Mouse (Mus musculus): ENCODE measurements around the gene Nppc. TPM values are rescaled to one million over a fixed set of nuclear protein-coding genes. Genes with fewer than 3 reads are reported as not detected.

Nppc gene
- 0.96 and 1.4 TPM in 2 replicates for polyA plus RNA-seq (2015; fragmentation: Nextera tagmentation; extraction: Ambion mirVana)

DNA sequence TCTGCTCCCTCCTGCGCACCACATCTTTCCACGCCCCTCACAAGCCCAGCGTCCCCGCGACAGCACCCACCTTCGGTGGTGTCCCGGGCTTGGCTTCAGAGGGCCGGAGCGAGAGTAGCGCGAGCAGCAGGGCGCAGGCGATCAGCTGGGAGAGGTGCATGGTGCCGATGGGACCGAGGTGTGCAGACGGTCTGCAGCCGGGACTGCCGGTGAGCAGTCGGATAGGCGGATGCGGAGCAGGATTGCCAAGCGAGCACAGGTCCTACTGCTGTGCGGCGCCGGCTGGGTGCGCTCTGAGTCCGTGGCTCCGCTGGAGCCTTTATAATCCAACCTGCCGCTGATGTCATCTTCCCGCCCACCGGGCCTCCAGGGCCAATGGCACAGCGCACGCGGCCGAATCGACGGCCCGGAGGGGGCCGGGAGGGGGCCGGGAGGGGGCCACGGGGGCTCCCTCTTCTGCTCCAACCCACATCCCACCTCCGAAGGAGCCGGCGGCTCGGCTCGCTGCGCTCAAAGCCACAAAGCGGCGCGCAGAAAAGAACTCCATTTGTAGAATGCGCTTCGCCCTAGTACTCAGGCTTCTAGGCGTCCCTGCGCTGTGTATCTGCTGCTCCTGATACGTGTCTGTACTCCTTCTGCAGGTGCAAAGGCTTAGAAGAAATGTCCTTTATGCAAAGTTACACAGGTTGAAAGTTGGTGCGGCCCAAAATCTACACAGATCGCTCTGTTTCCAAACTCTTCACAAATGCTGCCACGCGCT, at the start of gene Nppc:
Gene Nppc, minus strand, starts transcription at position 293 of the 760 bp plus-strand sequence.
- H3K9ac ChIP-seq (ENCODE audit: low read length): peak within 1 kb of the TSS; percentile 39
- no peaks in the 10 kb centered on the region for H3K9me3 ChIP-seq (ENCODE audit: control insufficient read depth, low read length)
- WGBS: 4% methylated on average over 56 of the region's 59 CpGs
- peaks cover 29% of the 10 kb centered on the region for H3K27me3 ChIP-seq (ENCODE audit: control insufficient read depth, insufficient read depth, low read depth, low read length)
- H3K4me1 ChIP-seq (replicated peaks; ENCODE audit: control insufficient read depth, insufficient read depth, low read length): peaks cover 4% of the 10 kb centered on the region; the same call in 1 of the 2 replicates
- H3K4me3 ChIP-seq (ENCODE audit: low read length): peak within 1 kb of the TSS; percentile 52
- peak within 1 kb of the TSS; percentile 93 for H3K4me2 ChIP-seq (ENCODE audit: low read depth, low read length)
- peak; percentile 91 for ATAC-seq (ENCODE audit: low read depth)
- no peak within 1 kb of the TSS for H3K27ac ChIP-seq (ENCODE audit: low read length)
- H3K36me3 ChIP-seq (ENCODE audit: control insufficient read depth, insufficient read depth, low read length): no peaks in the 10 kb centered on the region

DNA sequence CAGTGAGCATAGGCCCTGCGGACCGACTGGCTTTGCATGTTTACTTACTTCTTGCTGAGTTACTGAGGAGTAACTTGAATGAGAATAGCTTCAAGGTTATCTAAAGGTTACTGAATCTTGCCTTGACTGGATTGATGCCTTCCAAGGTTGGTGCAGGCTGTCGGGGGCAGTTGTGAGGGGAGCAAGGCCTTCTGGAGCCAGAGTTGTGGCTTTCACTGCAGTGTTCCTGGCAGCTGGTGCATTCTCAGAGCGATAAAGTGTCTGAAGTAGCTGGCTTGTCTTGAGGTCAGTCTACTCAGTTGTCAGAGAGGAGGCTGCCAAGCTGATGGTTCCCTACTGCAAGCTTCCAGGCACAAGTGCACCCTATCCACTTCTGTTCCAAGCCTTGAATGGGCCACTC, 49.0 kb upstream of the Nppc start:
- H3K9ac ChIP-seq (ENCODE audit: low read length): no peak overlapping the region
- no peaks in the 10 kb centered on the region for H3K4me1 ChIP-seq (replicated peaks; ENCODE audit: control insufficient read depth, insufficient read depth, low read length)
- no peak for ATAC-seq (ENCODE audit: low read depth)
- WGBS: 55% methylated on average over 4 of the region's 4 CpGs
- no peaks in the 10 kb centered on the region for H3K36me3 ChIP-seq (ENCODE audit: control insufficient read depth, insufficient read depth, low read length)
- H3K4me3 ChIP-seq (ENCODE audit: low read length): no peak overlapping the region
- H3K9me3 ChIP-seq (ENCODE audit: control insufficient read depth, low read length): no peaks in the 10 kb centered on the region
- no peaks in the 10 kb centered on the region for H3K27me3 ChIP-seq (ENCODE audit: control insufficient read depth, insufficient read depth, low read depth, low read length)
- no peak overlapping the region for H3K27ac ChIP-seq (ENCODE audit: low read length)
- no peak overlapping the region for H3K4me2 ChIP-seq (ENCODE audit: low read depth, low read length)

- 84% methylated on average over 1 of the region's 1 CpGs for WGBS
- no peak overlapping the region for H3K4me2 ChIP-seq (ENCODE audit: low read depth, low read length)
- no peak for ATAC-seq (ENCODE audit: low read depth)
- no peak overlapping the region for H3K9ac ChIP-seq (ENCODE audit: low read length)
- H3K4me1 ChIP-seq (replicated peaks; ENCODE audit: control insufficient read depth, insufficient read depth, low read length): no peaks in the 10 kb centered on the region
- no peak overlapping the region for H3K27ac ChIP-seq (ENCODE audit: low read length)
- H3K4me3 ChIP-seq (ENCODE audit: low read length): no peak overlapping the region
- no peaks in the 10 kb centered on the region for H3K27me3 ChIP-seq (ENCODE audit: control insufficient read depth, insufficient read depth, low read depth, low read length)
- no peaks in the 10 kb centered on the region for H3K36me3 ChIP-seq (ENCODE audit: control insufficient read depth, insufficient read depth, low read length)
- no peaks in the 10 kb centered on the region for H3K9me3 ChIP-seq (ENCODE audit: control insufficient read depth, low read length)
Measured at GRCm38 (mm10) chr1:86718190-86718589, 47.8 kb upstream of the Nppc start.

- Histone ChIP-seq H3K36me3 (ENCODE audit: control insufficient read depth, insufficient read depth, low read length) (no peaks in the 10 kb centered on the region), H3K4me2 (ENCODE audit: low read depth, low read length) (no peak overlapping the region), H3K27ac (ENCODE audit: low read length) (no peak overlapping the region), H3K27me3 (ENCODE audit: control insufficient read depth, insufficient read depth, low read depth, low read length) (no peaks in the 10 kb centered on the region), H3K9ac (ENCODE audit: low read length) (no peak overlapping the region), H3K9me3 (ENCODE audit: control insufficient read depth, low read length) (no peaks in the 10 kb centered on the region), H3K4me1 (replicated peaks; ENCODE audit: control insufficient read depth, insufficient read depth, low read length) (no peaks in the 10 kb centered on the region), H3K4me3 (ENCODE audit: low read length) (no peak overlapping the region)
- ATAC-seq (ENCODE audit: low read depth): no peak
- WGBS: 83% methylated on average over 4 of the region's 4 CpGs
Measured at GRCm38 (mm10) chr1:86713054-86713453, 42.7 kb upstream of the Nppc start.

GRCm38 (mm10) chr1:86712045-86712444, 41.7 kb upstream of the Nppc start:
- no peak for ATAC-seq (ENCODE audit: low read depth)
- Histone ChIP-seq H3K36me3 (ENCODE audit: control insufficient read depth, insufficient read depth, low read length) (no peaks in the 10 kb centered on the region), H3K27me3 (ENCODE audit: control insufficient read depth, insufficient read depth, low read depth, low read length) (no peaks in the 10 kb centered on the region), H3K4me1 (replicated peaks; ENCODE audit: control insufficient read depth, insufficient read depth, low read length) (no peaks in the 10 kb centered on the region), H3K9me3 (ENCODE audit: control insufficient read depth, low read length) (no peaks in the 10 kb centered on the region), H3K27ac (ENCODE audit: low read length) (no peak overlapping the region), H3K4me3 (ENCODE audit: low read length) (no peak overlapping the region), H3K9ac (ENCODE audit: low read length) (no peak overlapping the region), H3K4me2 (ENCODE audit: low read depth, low read length) (no peak overlapping the region)
- WGBS: 81% methylated on average over 2 of the region's 2 CpGs

- Histone ChIP-seq H3K9me3 (ENCODE audit: control insufficient read depth, low read length) (no peaks in the 10 kb centered on the region), H3K9ac (ENCODE audit: low read length) (no peak overlapping the region), H3K4me3 (ENCODE audit: low read length) (no peak overlapping the region), H3K27ac (ENCODE audit: low read length) (no peak overlapping the region), H3K36me3 (ENCODE audit: control insufficient read depth, insufficient read depth, low read length) (no peaks in the 10 kb centered on the region), H3K4me2 (ENCODE audit: low read depth, low read length) (no peak overlapping the region), H3K4me1 (replicated peaks; ENCODE audit: control insufficient read depth, insufficient read depth, low read length) (0 out of 2 replicates have a peak, but pooled peaks cover 2% of the 10 kb centered on the region), H3K27me3 (ENCODE audit: control insufficient read depth, insufficient read depth, low read depth, low read length) (no peaks in the 10 kb centered on the region)
- no peak for ATAC-seq (ENCODE audit: low read depth)
- 73% methylated on average over 4 of the region's 4 CpGs for WGBS
Measured at GRCm38 (mm10) chr1:86709546-86709945, 39.2 kb upstream of the Nppc start.

DNA sequence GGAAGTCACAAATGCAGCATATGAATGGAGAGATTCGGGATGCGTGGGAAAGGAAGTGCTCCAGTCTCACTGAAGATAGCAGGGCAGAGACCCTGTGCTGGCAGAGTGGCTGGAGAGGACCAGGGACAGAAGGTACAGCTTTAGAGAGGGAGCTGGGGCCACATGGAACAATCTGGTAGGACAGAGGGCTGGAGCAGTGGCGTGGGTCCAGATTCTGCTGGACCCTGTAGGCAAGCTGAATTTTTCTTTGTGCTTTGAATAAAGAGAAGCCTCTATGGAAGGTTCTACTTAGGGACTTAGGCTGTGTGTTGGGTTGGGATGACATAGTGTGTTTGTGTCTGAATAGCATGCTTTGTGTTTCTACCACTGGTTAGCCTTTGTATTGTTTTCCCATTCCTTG, 35.1 kb upstream of the Nppc start:
- Histone ChIP-seq H3K4me3 (ENCODE audit: low read length) (no peak overlapping the region), H3K4me1 (replicated peaks; ENCODE audit: control insufficient read depth, insufficient read depth, low read length) (0 out of 2 replicates have a peak, but pooled peaks cover 2% of the 10 kb centered on the region), H3K27ac (ENCODE audit: low read length) (no peak overlapping the region), H3K9ac (ENCODE audit: low read length) (no peak overlapping the region), H3K27me3 (ENCODE audit: control insufficient read depth, insufficient read depth, low read depth, low read length) (no peaks in the 10 kb centered on the region), H3K36me3 (ENCODE audit: control insufficient read depth, insufficient read depth, low read length) (no peaks in the 10 kb centered on the region), H3K4me2 (ENCODE audit: low read depth, low read length) (no peak overlapping the region), H3K9me3 (ENCODE audit: control insufficient read depth, low read length) (no peaks in the 10 kb centered on the region)
- 77% methylated on average over 3 of the region's 3 CpGs for WGBS
- no peak for ATAC-seq (ENCODE audit: low read depth)

GRCm38 (mm10) chr1:86703965-86704326, 33.6 kb upstream of the Nppc start:
- peak overlapping the region; percentile 62 for H3K4me2 ChIP-seq (ENCODE audit: low read depth, low read length)
- no peak for ATAC-seq (ENCODE audit: low read depth)
- H3K4me3 ChIP-seq (ENCODE audit: low read length): peak overlapping the region; percentile 96
- no peaks in the 10 kb centered on the region for H3K27me3 ChIP-seq (ENCODE audit: control insufficient read depth, insufficient read depth, low read depth, low read length)
- peak overlapping the region; percentile 95 for H3K9ac ChIP-seq (ENCODE audit: low read length)
- H3K36me3 ChIP-seq (ENCODE audit: control insufficient read depth, insufficient read depth, low read length): no peaks in the 10 kb centered on the region
- H3K4me1 ChIP-seq (replicated peaks; ENCODE audit: control insufficient read depth, insufficient read depth, low read length): 0 out of 2 replicates have a peak, but pooled peaks cover 2% of the 10 kb centered on the region
- peak overlapping the region; percentile 86 for H3K27ac ChIP-seq (ENCODE audit: low read length)
- H3K9me3 ChIP-seq (ENCODE audit: control insufficient read depth, low read length): no peaks in the 10 kb centered on the region
- under 1% methylated on average over 27 of the region's 27 CpGs for WGBS

- peak within 1 kb of the TSS; percentile 96 for H3K4me3 ChIP-seq (ENCODE audit: low read length)
- no peaks in the 10 kb centered on the region for H3K27me3 ChIP-seq (ENCODE audit: control insufficient read depth, insufficient read depth, low read depth, low read length)
- H3K4me2 ChIP-seq (ENCODE audit: low read depth, low read length): peak within 1 kb of the TSS; percentile 62
- WGBS: 2% methylated on average over 52 of the region's 54 CpGs
- peak within 1 kb of the TSS; percentile 86 for H3K27ac ChIP-seq (ENCODE audit: low read length)
- H3K4me1 ChIP-seq (replicated peaks; ENCODE audit: control insufficient read depth, insufficient read depth, low read length): 0 out of 2 replicates have a peak, but pooled peaks cover 2% of the 10 kb centered on the region
- no peaks in the 10 kb centered on the region for H3K9me3 ChIP-seq (ENCODE audit: control insufficient read depth, low read length)
- peak; percentile 94 for ATAC-seq (ENCODE audit: low read depth)
- peak within 1 kb of the TSS; percentile 95 for H3K9ac ChIP-seq (ENCODE audit: low read length)
- no peaks in the 10 kb centered on the region for H3K36me3 ChIP-seq (ENCODE audit: control insufficient read depth, insufficient read depth, low read length)
Measured at GRCm38 (mm10) chr1:86703300-86703964, 33.1 kb upstream of the Nppc start, which contains the start of gene Dis3l2. Gene Dis3l2 (plus strand): TSS chr1:86703808.

Measured in lung, embryonic 16.5 days (tissue).